Mouse (Mus musculus) bone marrow, adult 2 months (tissue): ENCODE data around the gene Smim12. TPM values are rescaled to one million over a fixed set of nuclear protein-coding genes. Genes with fewer than 3 reads are reported as not detected.

Experiments
- H3K27ac ChIP-seq: fragments of 200-500 bp; 2 replicates; pipeline ENCODE4 v1.5.1; 2012; ENCODE audit warnings: low read depth, mild to moderate bottlenecking, control low read depth, inconsistent platforms, low read length; ENCODE audit not compliant: control insufficient read depth, poor library complexity, insufficient read depth
- H3K4me1 ChIP-seq: fragments of 200-500 bp; 2 replicates; pipeline ENCODE4 v1.6.1; 2011; ENCODE audit warnings: low read length; ENCODE audit not compliant: control insufficient read depth, insufficient read depth
- H3K4me3 ChIP-seq: fragments of 200-500 bp; replicated peaks from 2 replicates; pipeline ENCODE3; 2011; ENCODE audit warnings: mild to moderate bottlenecking, low read depth, low read length, control low read depth; ENCODE audit not compliant: control insufficient read depth
- CTCF ChIP-seq: fragments of 200-500 bp; IDR thresholded peaks from 2 replicates; pipeline ENCODE4 v1.5.1; 2011; ENCODE audit warnings: low read length, control low read depth; ENCODE audit not compliant: control insufficient read depth, insufficient read depth
- POLR2A ChIP-seq: fragments of 200-500 bp; IDR thresholded peaks from 2 replicates; pipeline ENCODE4 v1.6.1; 2011; ENCODE audit warnings: low read depth, mild to moderate bottlenecking, control low read depth, low read length, borderline replicate concordance; ENCODE audit not compliant: control insufficient read depth
- WGBS: fragments of 180-500 bp; shearing (Covaris S2); methylation state at CpG from one replicate; pipeline ENCODE4 v1.1.7; 2018; 5-methylcytosine and 5-hydroxymethylcytosine counted together
- polyA plus RNA-seq: library from polyadenylated mRNA; stranded (reverse); fragments of >200 nt; gene quantifications from 2 replicates; pipeline ENCODE4 v1.2.4, GENCODE M21; 2011; ENCODE audit warnings: low replicate concordance; ENCODE audit not compliant: missing spikeins, insufficient read depth, insufficient read length

Smim12 gene
- polyA plus RNA-seq, 1 experiment = 20.5 TPM

GRCm38 (mm10) chr4:127214510-127214909, 29.1 kb upstream of the Smim12 start:
- Histone ChIP-seq H3K4me1 (no peaks in the 10 kb centered on the region), H3K4me3 (no peak overlapping the region), H3K27ac (no peak overlapping the region)
- 18% methylated on average over 28 of the region's 28 CpGs for WGBS
- no peak for TF ChIP-seq POLR2A
- no peak for TF ChIP-seq CTCF

- WGBS = 49% methylated on average over 11 of the region's 11 CpGs
- Histone ChIP-seq H3K4me1 (no peaks in the 10 kb centered on the region), H3K27ac (no peak overlapping the region), H3K4me3 (no peak overlapping the region)
- no peak for TF ChIP-seq CTCF
- no peak for TF ChIP-seq POLR2A
These were observed 28.5 kb upstream of the Smim12 start for GRCm38 (mm10) chr4:127215103-127215502.

- Histone ChIP-seq H3K4me1 (no peaks in the 10 kb centered on the region), H3K27ac (no peak overlapping the region), H3K4me3 (no peak overlapping the region)
- no peak for TF ChIP-seq POLR2A
- no peak for TF ChIP-seq CTCF
- 36% methylated on average over 7 of the region's 9 CpGs for WGBS
These were observed 27.8 kb upstream of the Smim12 start for GRCm38 (mm10) chr4:127215799-127216198.

- WGBS = 67% methylated on average over 4 of the region's 4 CpGs
These were observed 27.3 kb upstream of the Smim12 start for GRCm38 (mm10) chr4:127216251-127216651.

GRCm38 (mm10) chr4:127217048-127217447, 26.5 kb upstream of the Smim12 start:
- no peaks in the 10 kb centered on the region for H3K4me1 ChIP-seq
- no peak for TF ChIP-seq CTCF
- TF ChIP-seq POLR2A = no peak
- 67% methylated on average over 11 of the region's 11 CpGs for WGBS
- H3K4me3 ChIP-seq = no peak overlapping the region
- H3K27ac ChIP-seq = no peak overlapping the region

More at GRCm38 (mm10) chr4:127216251-127216651, 27.3 kb upstream of the Smim12 start:
- TF ChIP-seq CTCF (no peak), POLR2A (no peak)
- H3K27ac ChIP-seq = no peak overlapping the region
- no peak overlapping the region for H3K4me3 ChIP-seq
- H3K4me1 ChIP-seq = no peaks in the 10 kb centered on the region

- Histone ChIP-seq H3K27ac (no peak overlapping the region), H3K4me3 (no peak overlapping the region), H3K4me1 (no peaks in the 10 kb centered on the region)
- TF ChIP-seq POLR2A (no peak), CTCF (no peak)
- WGBS = 33% methylated on average over 10 of the region's 10 CpGs
These were observed 20.3 kb upstream of the Smim12 start for GRCm38 (mm10) chr4:127223291-127223690.

- Histone ChIP-seq H3K27ac (no peak overlapping the region), H3K4me3 (no peak overlapping the region), H3K4me1 (no peaks in the 10 kb centered on the region)
- TF ChIP-seq CTCF (no peak), POLR2A (no peak)
- 42% methylated on average over 4 of the region's 4 CpGs for WGBS
These were observed 19.8 kb upstream of the Smim12 start for GRCm38 (mm10) chr4:127223755-127224154.

- Histone ChIP-seq H3K4me3 (no peak overlapping the region), H3K27ac (no peak overlapping the region), H3K4me1 (no peaks in the 10 kb centered on the region)
- 24% methylated on average over 19 of the region's 19 CpGs for WGBS
- TF ChIP-seq CTCF (no peak), POLR2A (no peak)
These were observed 19.0 kb upstream of the Smim12 start for GRCm38 (mm10) chr4:127224444-127225100.

GRCm38 (mm10) chr4:127226067-127226466, 17.5 kb upstream of the Smim12 start:
- H3K4me3 ChIP-seq = no peak overlapping the region
- no peak overlapping the region for H3K27ac ChIP-seq
- 32% methylated on average over 4 of the region's 4 CpGs for WGBS
- no peaks in the 10 kb centered on the region for H3K4me1 ChIP-seq
- no peak for TF ChIP-seq POLR2A
- no peak for TF ChIP-seq CTCF
